ENCODE assay signal across 22 mouse cellular contexts in the genomic region with DNA sequence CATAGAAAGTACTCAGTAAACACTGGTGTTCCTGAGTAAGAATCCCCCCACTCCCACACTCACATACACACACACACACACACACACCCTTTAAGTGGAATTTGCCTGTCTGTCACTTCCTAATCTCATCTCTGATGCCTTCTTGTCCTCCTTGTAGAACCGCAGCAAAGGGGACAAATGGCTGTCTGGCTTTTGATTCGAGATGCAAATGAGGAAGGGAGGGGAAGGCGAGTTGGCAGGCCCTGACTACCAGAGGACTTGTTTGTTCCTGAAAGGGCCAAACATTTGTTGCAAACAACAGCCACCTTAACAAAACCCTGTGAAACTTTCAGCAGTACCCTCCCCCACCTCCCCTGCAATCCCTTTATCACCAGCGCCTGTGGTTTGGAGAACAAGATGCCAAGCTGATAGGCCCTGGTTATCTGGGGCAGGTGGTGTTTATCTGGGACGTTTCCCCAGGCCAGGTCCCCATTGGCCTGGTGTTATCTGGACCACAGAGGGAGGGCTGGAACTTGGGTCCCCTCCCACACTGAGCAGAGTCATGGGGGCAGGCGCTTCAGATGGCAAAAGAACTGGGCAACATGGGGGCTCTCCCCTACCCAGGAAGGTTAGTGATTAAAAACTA.
A peak's percentile ranks its signal among the peaks of the same experiment; 100 is the strongest.
DNase-seq lines count a peak whose midpoint lies in the region; ATAC-seq and TF ChIP-seq lines count a peak whose summit lies in the region.
"Had no signal": no experiment of that assay in that cellular context is flagged by ENCODE, and none has a peak within 500 bp of the region (broad histone marks: within the 10 kb centered on the region; RNA-seq: fewer than 3 reads in every experiment).

No protein-coding gene starts in this region.

- H3K9me3 ChIP-seq in forebrain, embryonic 14.5 days (replicated peaks; ENCODE audit: control insufficient read depth, low read length): no peaks in the 10 kb centered on the region
- H3K9me3 ChIP-seq in forebrain, embryonic 15.5 days: no peaks in the 10 kb centered on the region
- H3K9me3 ChIP-seq in CH12.LX (replicated peaks; ENCODE audit: low read length): no peaks in the 10 kb centered on the region
- H3K9me3 ChIP-seq in liver, embryonic 15.5 days (replicated peaks): no peaks in the 10 kb centered on the region
- H3K9me3 ChIP-seq: embryonic facial prominence, embryonic 10.5 days; limb, embryonic 12.5 days; lung, embryonic 15.5 days; midbrain, embryonic 12.5 days; neural tube, embryonic 15.5 days; stomach, embryonic 15.5 days had no signal

- 19% methylated on average over 6 of the region's 6 CpGs for WGBS in forebrain, embryonic 14.5 days
- WGBS in forebrain, embryonic 15.5 days: 21% methylated on average over 6 of the region's 6 CpGs
- 11% methylated on average over 6 of the region's 6 CpGs for WGBS in liver, embryonic 15.5 days (ENCODE audit: insufficient replicate concordance)

- H3K27me3 ChIP-seq in forebrain, embryonic 14.5 days (replicated peaks; ENCODE audit: control insufficient read depth, insufficient read depth, low read length): 0 out of 2 replicates have a peak, but pooled peaks cover 3% of the 10 kb centered on the region
- peaks cover 6% of the 10 kb centered on the region; the same call in 1 of the 2 replicates for H3K27me3 ChIP-seq in forebrain, embryonic 15.5 days
- H3K27me3 ChIP-seq in CH12.LX (replicated peaks): peaks cover 92% of the 10 kb centered on the region
- peaks cover 19% of the 10 kb centered on the region for H3K27me3 ChIP-seq in liver, embryonic 15.5 days
- H3K27me3 ChIP-seq: lung, embryonic 15.5 days; stomach, embryonic 15.5 days had no signal

- H3K36me3 ChIP-seq in forebrain, embryonic 14.5 days (ENCODE audit: control insufficient read depth, insufficient read depth, low read length): no peaks in the 10 kb centered on the region
- no peaks in the 10 kb centered on the region for H3K36me3 ChIP-seq in forebrain, embryonic 15.5 days
- no peaks in the 10 kb centered on the region for H3K36me3 ChIP-seq in CH12.LX (replicated peaks in 1 of 2; ENCODE audit: control insufficient read depth in 1 of 2, insufficient read depth in 1 of 2, low read length in 1 of 2)
- H3K36me3 ChIP-seq in liver, embryonic 15.5 days (replicated peaks): no peaks in the 10 kb centered on the region
- H3K36me3 ChIP-seq: embryonic facial prominence, embryonic 10.5 days; limb, embryonic 12.5 days; lung, embryonic 15.5 days; midbrain, embryonic 12.5 days; neural tube, embryonic 15.5 days; stomach, embryonic 15.5 days had no signal

- dilution Hi-C loops in CH12.LX (cut with MboI; ENCODE audit: extremely low pct_ligation_motif_present, extremely low pct_unique_long_range_greater_than_20kb, low sequenced_read_pairs): no loop called here

- no peak for TF ChIP-seq RAD21 in CH12.LX (IDR thresholded peaks at IDR 0.05; ENCODE audit: low read depth, low read length)

- H3K9ac ChIP-seq in forebrain, embryonic 14.5 days (ENCODE audit: low read length): no peak overlapping the region
- H3K9ac ChIP-seq in forebrain, embryonic 15.5 days (replicated peaks): no peak overlapping the region
- H3K9ac ChIP-seq in CH12.LX (ENCODE audit: insufficient read depth, low read depth): no peak overlapping the region
- no peak overlapping the region for H3K9ac ChIP-seq in liver, embryonic 15.5 days
- H3K9ac ChIP-seq: limb, embryonic 12.5 days; lung, embryonic 15.5 days; midbrain, embryonic 12.5 days; neural tube, embryonic 15.5 days; stomach, embryonic 15.5 days had no signal

- no peak for TF ChIP-seq POLR2A in CH12.LX (IDR thresholded peaks at IDR 0.05; ENCODE audit: low read depth, low read length)

- H3K79me2 ChIP-seq in CH12.LX (replicated peaks; ENCODE audit: control insufficient read depth, extremely low read depth, insufficient read depth, poor library complexity, severe bottlenecking): no peaks in the 10 kb centered on the region

- ATAC-seq in forebrain, embryonic 14.5 days: no peak
- no peak for ATAC-seq in forebrain, embryonic 15.5 days (replicated peaks)
- ATAC-seq in liver, embryonic 15.5 days (ENCODE audit: insufficient read depth): peak; percentile 92
- no peak for ATAC-seq in monocyte, adult 5-6 weeks (replicated peaks; ENCODE audit: insufficient number of reproducible peaks, low FRiP score, low TSS enrichment, poor library complexity, severe bottlenecking)
- ATAC-seq: forebrain, embryonic 16.5 days had no signal

- H3K27ac ChIP-seq in forebrain, embryonic 14.5 days (ENCODE audit: low read depth, low read length): no peak overlapping the region
- no peak overlapping the region for H3K27ac ChIP-seq in forebrain, embryonic 15.5 days (replicated peaks)
- no peak overlapping the region for H3K27ac ChIP-seq in CH12.LX (ENCODE audit: insufficient read depth, low read depth)
- H3K27ac ChIP-seq in liver, embryonic 15.5 days (replicated peaks): no peak overlapping the region; the same call in 1 of the 2 replicates
- H3K27ac ChIP-seq: embryonic facial prominence, embryonic 10.5 days; limb, embryonic 12.5 days; lung, embryonic 15.5 days; midbrain, embryonic 12.5 days; neural tube, embryonic 15.5 days; stomach, embryonic 15.5 days had no signal

- H3K4me3 ChIP-seq in forebrain, embryonic 14.5 days (ENCODE audit: low read depth, low read length): no peak overlapping the region
- H3K4me3 ChIP-seq in forebrain, embryonic 15.5 days: no peak overlapping the region
- no peak overlapping the region for H3K4me3 ChIP-seq in CH12.LX (replicated peaks in 1 of 3; ENCODE audit: low read depth in 2 of 3, low read length in 2 of 3, poor library complexity in 1 of 3)
- no peak overlapping the region for H3K4me3 ChIP-seq in liver, embryonic 15.5 days (replicated peaks)
- H3K4me3 ChIP-seq: embryonic facial prominence, embryonic 10.5 days; limb, embryonic 12.5 days; lung, embryonic 15.5 days; midbrain, embryonic 12.5 days; neural tube, embryonic 15.5 days; stomach, embryonic 15.5 days had no signal

- no peak for TF ChIP-seq EP300 in CH12.LX (IDR thresholded peaks at IDR 0.05; ENCODE audit: low read length)

- DNase-seq in forebrain, embryonic 14.5 days (ENCODE audit: low spot score): peak; percentile 34
- peak; percentile 23 for DNase-seq in CH12.LX (ENCODE audit: extremely low read depth)
- peak; percentile 53 for DNase-seq in c-Kit-positive CD71-positive TER-119-negative erythroid progenitor cells, embryonic 14.5 days (ENCODE audit: low read depth)
- DNase-seq in thymus, postnatal 4 days: no peak
- DNase-seq in adrenal gland, postnatal 25 days: no peak
- DNase-seq: adrenal gland, postnatal 14 days; cerebellum, adult 2 months; gastrocnemius, postnatal 36 days; kidney, adult 18-20 months; kidney, postnatal 25 days; lung, postnatal 4 days; right cerebral cortex, postnatal 14 days had no signal

- TF ChIP-seq CTCF in CH12.LX (conservative IDR thresholded peaks at IDR 0.05 in 1 of 2, IDR thresholded peaks at IDR 0.05 in 1 of 2; ENCODE audit: low read depth in 2 of 2, low read length in 2 of 2): no peak

- in situ Hi-C loops in CH12.LX (cut with MboI; ENCODE audit: low pct_ligation_motif_present, low pct_unique_long_range_greater_than_20kb, low sequenced_read_pairs): no loop called here

- H3K4me1 ChIP-seq in forebrain, embryonic 14.5 days (ENCODE audit: control insufficient read depth, insufficient read depth, low read length): no peaks in the 10 kb centered on the region
- peaks cover 7% of the 10 kb centered on the region for H3K4me1 ChIP-seq in forebrain, embryonic 15.5 days
- H3K4me1 ChIP-seq in CH12.LX (ENCODE audit: control insufficient read depth in 1 of 2, insufficient read depth in 2 of 2): peaks cover 3 to 14% of the 10 kb centered on the region in 2 experiments; a peak in 3 of 4 replicates
- peaks cover 29% of the 10 kb centered on the region for H3K4me1 ChIP-seq in liver, embryonic 15.5 days (replicated peaks)
- H3K4me1 ChIP-seq: embryonic facial prominence, embryonic 10.5 days; lung, embryonic 15.5 days; neural tube, embryonic 15.5 days; stomach, embryonic 15.5 days had no signal

- no peak overlapping the region for H3K4me2 ChIP-seq in forebrain, embryonic 14.5 days (ENCODE audit: low read length)
- H3K4me2 ChIP-seq in forebrain, embryonic 15.5 days (replicated peaks): no peak overlapping the region
- no peak overlapping the region for H3K4me2 ChIP-seq in CH12.LX (ENCODE audit: insufficient read depth, low read depth, poor library complexity, severe bottlenecking)
- peak overlapping the region; percentile 29 for H3K4me2 ChIP-seq in liver, embryonic 15.5 days
- H3K4me2 ChIP-seq: limb, embryonic 12.5 days; lung, embryonic 15.5 days; midbrain, embryonic 12.5 days; neural tube, embryonic 15.5 days; stomach, embryonic 15.5 days had no signal

TF ChIP-seq in CH12.LX, 34 proteins besides CTCF, POLR2A, EP300 and RAD21:
- TF ChIP-seq USF2 (conservative IDR thresholded peaks at IDR 0.05; ENCODE audit: low read depth, low read length): no peak
- no peak for TF ChIP-seq MEF2A (IDR thresholded peaks at IDR 0.05; ENCODE audit: borderline replicate concordance, low read depth, low read length)
- TF ChIP-seq CHD2 (IDR thresholded peaks at IDR 0.05; ENCODE audit: low read length): no peak
- no peak for TF ChIP-seq TBP (conservative IDR thresholded peaks at IDR 0.05; ENCODE audit: low read depth, low read length)
- no peak for TF ChIP-seq GABPA (IDR thresholded peaks at IDR 0.05; ENCODE audit: insufficient replicate concordance, low read depth, low read length)
- TF ChIP-seq BHLHE40 (IDR thresholded peaks at IDR 0.05; ENCODE audit: low read depth, low read length): no peak
- TF ChIP-seq MAZ (IDR thresholded peaks at IDR 0.05; ENCODE audit: low read depth, low read length): no peak

Comparison
In these comparisons a context has a peak if more than half of its experiments do, and no peak if none do; other contexts are left out.
1. DNase-seq: peak in forebrain, embryonic 14.5 days (single experiment), CH12.LX (single experiment) and c-Kit-positive CD71-positive TER-119-negative erythroid progenitor cells, embryonic 14.5 days (single experiment); none in thymus, postnatal 4 days (single experiment) and adrenal gland, postnatal 25 days (single experiment).